Mouse (Mus musculus) spleen, postnatal 14 days (tissue): ENCODE measurements at regions not wholly inside any gene's neighbourhood (a gene's known extent, or its start where the extent isn't known, plus 50 kb on each side); places are given as distances from the start of the nearest gene placed in this dataset.
"Not testable (repeated sequence)": the region's sequence is repeated elsewhere in the genome, so short reads cannot be mapped to it uniquely, and the experiment has no call there.

Source experiments
- DNase-seq, 2 experiments: peaks; one replicate each; pipeline ENCODE4 v3.0.0; 2021 to 2022; ENCODE audit warnings: low spot score in 2 of 2

GRCm38 (mm10) chr13:13888847-13889246 is 65.4 kb upstream of the B3galnt2 start:
- not testable (repeated sequence) for DNase-seq

GRCm38 (mm10) chr13:13889297-13890120 is 64.8 kb upstream of the B3galnt2 start:
- DNase-seq: peak; percentile 67 to 91

GRCm38 (mm10) chr13:13902186-13902585 is 52.1 kb upstream of the B3galnt2 start:
- not testable (repeated sequence) for DNase-seq
